Mouse (Mus musculus) layer of hippocampus, postnatal 25 days (tissue): ENCODE measurements around the gene Mrpl1. TPM values are rescaled to one million over a fixed set of nuclear protein-coding genes. Genes with fewer than 3 reads are reported as not detected.
A peak's percentile ranks its signal among the peaks of the same experiment; 100 is the strongest.

Source experiments
- DNase-seq, 2 experiments: peaks; one replicate each; pipeline ENCODE4 v3.0.0; 2022; ENCODE audit warnings: mixed read lengths in 2 of 2, low spot score in 1 of 2; ENCODE audit errors: extremely low spot score in 1 of 2
- total RNA-seq, 2 experiments: library from RNA; stranded (reverse); gene quantifications; 2 replicates each; pipeline ENCODE4 v1.2.3; 2021

The Mrpl1 gene
- total RNA-seq = 10 to 100 TPM; 16.0 to 18.3 TPM

DNA sequence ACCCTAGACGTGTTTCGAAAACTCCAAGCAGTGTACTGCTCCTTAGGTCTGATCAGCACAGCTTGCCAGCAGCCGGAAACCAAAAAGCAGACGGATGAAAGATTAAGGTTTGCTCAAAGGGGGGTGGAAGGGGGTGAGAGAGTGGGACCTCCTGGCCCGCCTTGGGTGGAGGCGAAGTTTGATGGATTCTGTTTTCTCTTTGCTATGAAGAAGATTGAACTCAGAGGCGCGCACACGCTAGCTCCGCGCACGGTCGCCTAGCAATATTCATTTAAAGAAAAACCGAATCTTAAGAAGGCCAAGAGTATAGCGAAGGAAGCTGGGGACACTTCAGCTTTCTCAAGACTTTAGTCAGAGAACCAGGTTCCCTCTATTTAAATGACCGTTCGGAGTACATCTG lies at the start of gene Mrpl1:
Gene Mrpl1, plus strand, starts transcription at position 35 of the 400 bp plus-strand sequence.
- DNase-seq = peak in 1 of 2 experiments; percentile 14

DNA sequence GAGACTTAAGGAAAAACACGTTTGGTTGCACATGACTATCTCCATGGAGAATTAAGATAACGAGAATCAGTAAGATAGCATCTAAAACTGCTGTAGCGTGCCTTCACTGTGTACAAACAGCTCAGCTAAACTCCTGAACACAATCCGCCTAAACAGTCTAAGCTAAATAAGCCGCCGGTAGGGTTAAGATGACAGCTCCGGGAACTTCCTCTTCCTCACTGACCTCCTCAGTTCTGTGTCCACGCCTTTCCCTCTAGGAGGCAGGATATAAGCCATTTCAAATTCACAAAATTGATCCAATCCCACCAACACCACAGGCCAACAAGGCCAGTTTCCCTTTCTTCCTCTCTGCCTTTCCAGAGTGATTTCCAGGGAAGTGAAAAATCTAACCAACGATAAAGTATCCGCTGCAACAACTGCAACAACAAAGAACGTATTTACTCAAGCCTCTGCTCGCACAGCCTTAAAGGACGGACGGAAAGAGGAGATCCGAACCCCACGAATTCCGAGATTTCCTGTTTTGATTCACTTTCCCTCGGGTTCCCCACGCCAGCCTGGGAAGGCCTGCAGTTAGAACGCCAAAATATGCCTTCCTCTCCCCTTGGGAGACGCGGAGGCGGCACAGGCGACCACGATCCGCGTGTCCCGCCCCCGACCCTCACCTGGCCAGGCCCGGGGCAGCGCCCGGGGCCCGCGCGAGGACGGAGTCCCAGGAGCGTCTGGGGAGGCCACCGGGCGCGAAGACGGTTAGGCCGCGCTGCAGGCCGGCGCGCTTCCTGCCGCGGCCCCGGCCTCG lies 48.6 kb upstream of the Mrpl1 start:
- DNase-seq = peak; percentile 8 to 24

- peak in 1 of 2 experiments; percentile 16 for DNase-seq
Measured at GRCm38 (mm10) chr5:96161263-96161577, 48.1 kb upstream of the Mrpl1 start.

GRCm38 (mm10) chr5:96161578-96162398 lies 47.5 kb upstream of the Mrpl1 start:
- DNase-seq = peak; percentile 56 to 73

DNA sequence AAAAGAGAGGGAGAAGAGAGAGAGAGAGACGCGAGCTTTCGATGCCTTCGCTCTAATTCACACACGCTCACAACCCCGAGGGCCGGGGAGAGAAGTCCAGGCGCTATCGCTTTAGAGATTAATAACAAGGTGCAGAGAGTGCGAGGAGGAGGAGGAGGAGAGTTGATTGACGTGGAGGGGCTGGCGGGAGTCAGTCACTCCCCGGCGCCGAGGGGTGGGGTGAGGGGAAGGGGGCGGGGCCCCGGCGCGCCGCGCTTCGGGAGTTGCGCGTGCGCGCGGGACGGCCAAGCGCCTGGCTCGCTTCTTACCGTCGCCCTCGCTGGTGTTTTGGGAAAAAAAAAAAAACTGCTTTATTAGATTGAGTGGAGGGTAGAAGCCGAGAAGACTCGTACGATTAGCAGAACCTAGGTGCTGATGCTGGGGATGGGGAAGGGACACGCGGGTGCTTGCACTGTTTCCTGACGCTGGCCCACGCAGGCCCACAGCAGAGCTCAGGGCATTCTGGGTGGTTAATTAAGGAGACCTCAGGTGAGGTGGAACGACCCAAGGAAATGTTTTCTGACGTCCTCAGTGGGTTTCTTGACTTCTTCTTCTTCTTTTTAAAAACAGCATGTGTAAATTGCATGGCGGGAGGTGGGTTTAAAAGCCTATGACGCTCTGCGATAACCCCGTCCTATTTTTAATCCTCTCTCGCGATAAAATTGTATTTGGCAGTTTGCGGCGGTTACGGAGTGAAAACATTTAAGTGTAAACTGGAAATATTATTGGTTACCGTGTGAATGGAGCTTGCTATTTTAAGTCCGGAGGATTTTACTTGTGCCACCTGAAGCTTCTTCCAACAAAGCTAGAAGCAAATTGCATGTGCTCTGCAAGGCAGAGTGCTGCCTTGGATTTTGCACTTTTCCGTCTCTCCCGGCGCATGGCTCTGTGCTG lies 46.6 kb upstream of the Mrpl1 start:
- DNase-seq = peak; percentile 71

DNA sequence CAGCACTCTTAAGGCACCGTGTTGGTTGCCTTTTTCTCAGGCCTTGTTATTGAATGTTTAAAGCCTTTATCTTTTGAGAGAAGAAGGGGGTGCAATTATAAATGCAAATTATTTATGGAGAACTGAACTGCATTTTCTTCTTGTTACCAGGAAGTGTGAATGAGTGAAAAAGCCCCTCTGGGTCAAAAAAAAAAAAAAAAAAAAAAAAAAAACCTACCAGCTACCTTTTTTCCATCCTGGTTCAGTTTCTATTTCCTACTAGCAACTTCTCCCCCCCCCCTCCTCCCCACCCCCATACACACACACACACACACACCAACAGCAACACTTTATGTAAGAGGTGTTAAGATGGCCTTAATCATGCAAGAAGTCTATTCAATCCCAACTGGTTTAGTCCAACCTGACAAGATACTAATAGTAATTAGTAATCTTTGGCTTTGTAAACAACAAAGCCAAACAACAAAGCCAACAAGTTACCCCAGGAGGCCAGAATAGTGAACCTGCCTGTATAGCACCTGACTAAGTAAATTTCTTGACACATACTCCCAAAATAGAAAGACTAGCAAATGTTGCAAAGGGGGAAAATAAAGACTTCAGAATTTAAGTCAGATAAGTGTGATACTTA lies 45.8 kb upstream of the Mrpl1 start:
- DNase-seq = no peak

DNA sequence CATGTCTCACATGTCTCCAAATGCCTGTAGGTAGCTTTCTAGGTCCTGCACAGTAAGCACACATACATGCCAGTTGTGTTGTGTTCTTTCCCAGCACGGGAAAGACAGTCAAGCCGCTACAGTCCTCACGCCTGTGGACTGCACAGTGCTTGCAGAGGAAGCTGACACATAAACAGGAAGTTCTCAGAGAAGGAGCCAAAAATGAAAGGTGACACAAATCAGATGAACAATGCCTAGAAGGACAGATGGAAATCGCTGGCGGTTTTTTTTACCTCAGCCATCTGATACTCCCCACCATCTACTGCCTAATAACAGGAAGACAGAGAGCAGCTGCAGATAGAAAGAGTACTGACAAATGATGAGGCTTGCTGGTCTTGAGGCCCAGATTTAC lies 45.3 kb upstream of the Mrpl1 start, which contains the start of gene Cnot6l:
Gene Cnot6l, minus strand, starts transcription at position 151 of the 391 bp plus-strand sequence.
- no peak for DNase-seq

GRCm38 (mm10) chr5:96166761-96167160 lies 42.5 kb upstream of the Mrpl1 start:
- DNase-seq = no peak

DNA sequence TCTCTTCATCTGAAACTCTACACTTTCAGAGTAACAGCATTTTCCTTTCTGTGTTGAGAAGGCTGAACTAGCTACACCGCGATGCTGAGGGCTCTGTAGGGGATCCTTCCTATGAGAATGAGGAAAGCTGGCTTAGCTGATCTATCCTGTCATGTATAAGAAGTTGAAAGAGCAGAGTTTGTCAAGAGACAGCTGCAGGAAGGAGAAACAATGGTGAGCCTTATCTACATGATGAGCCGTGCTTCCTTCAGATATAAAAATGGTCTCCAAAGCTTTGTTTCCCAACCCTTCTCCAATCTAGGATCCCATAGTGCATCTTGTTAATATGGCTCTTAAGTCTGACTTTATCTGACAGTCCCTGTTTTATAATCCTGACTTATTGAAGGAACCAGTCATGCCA lies 38.9 kb upstream of the Mrpl1 start:
- DNase-seq = no peak

- DNase-seq = no peak
Measured at GRCm38 (mm10) chr5:96171765-96172164, 37.5 kb upstream of the Mrpl1 start.

- DNase-seq = no peak
Measured at GRCm38 (mm10) chr5:96176121-96176520, 33.2 kb upstream of the Mrpl1 start.

DNA sequence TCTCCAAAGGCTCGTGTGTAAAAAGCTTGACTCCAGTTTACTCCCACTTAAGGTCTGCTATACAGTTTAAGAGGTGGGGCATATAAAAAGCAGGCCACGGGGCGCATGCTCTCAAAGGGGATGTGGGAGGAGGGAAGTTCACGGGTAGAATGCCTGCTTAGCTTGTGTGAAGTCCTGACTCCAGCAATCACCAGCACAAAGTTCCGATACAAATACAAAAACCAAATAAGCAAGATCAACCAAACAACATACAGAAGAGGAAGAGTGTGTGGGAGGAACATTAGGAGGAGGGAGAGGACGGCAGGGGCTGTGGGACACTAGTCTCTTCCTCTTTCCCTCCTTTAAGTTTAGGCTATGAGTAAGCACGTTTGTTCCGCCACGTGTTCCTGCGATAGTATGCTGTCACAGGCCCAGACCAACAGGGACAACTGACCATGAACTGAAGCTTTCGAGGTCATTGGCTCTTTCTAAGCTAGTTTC lies 32.4 kb upstream of the Mrpl1 start:
- no peak for DNase-seq

- no peak for DNase-seq
Measured at GRCm38 (mm10) chr5:96183211-96183610, 26.1 kb upstream of the Mrpl1 start.

- no peak for DNase-seq
Measured at GRCm38 (mm10) chr5:96183987-96184386, 25.3 kb upstream of the Mrpl1 start.

GRCm38 (mm10) chr5:96189761-96190160 lies 19.5 kb upstream of the Mrpl1 start:
- DNase-seq = no peak

GRCm38 (mm10) chr5:96191251-96191650 lies 18.0 kb upstream of the Mrpl1 start:
- DNase-seq = no peak

DNA sequence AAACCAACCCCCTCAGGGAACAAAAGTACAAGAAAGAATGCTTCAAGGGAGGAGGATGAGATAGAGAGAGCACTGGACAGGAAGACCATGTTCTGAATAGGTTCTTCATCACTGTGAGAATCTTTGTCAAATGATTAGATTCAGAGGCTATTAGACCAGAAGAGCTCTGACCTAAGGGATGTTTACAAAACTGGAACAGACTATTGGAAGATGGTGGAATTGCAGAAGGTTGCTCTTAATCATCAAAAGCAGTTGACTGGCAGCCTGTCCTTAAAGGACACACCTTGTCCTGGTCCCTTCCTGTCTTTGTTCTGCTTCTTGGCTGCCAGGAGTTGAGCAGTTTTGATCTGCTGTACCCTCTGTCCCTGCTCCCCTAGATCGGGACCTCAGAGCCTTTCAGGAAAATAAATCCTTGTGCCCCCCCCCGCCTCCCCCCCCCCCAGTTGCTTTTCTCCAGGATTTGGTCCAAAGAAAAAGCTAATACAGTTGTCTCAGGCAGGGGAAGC lies 12.7 kb upstream of the Mrpl1 start:
- DNase-seq = no peak

- no peak for DNase-seq
Measured at GRCm38 (mm10) chr5:96198271-96198670, 11.0 kb upstream of the Mrpl1 start.

- no peak for DNase-seq
Measured at GRCm38 (mm10) chr5:96200269-96200668, 9.0 kb upstream of the Mrpl1 start.
